21 mouse cellular contexts compared by ENCODE assay signal in the genomic region with DNA sequence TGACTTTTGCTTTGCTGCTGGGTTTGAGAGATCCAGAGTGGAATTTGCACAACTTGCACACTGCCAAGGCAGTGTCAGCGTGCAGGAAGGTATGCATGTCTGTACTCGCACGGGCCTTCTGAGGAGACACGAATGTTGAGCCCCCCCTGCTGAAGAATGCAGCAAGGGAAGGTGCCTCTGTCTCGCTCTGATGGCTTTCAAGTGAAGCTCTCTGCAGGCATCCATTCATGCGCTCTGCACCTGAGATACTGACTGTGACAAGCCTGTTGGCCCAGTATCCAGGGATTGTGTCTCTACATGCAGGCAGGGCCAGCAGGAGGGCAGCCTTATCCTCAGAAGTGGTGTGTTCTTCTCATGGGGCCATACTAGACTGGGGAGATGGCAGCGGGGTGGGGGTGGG.
A peak's percentile ranks its signal among the peaks of the same experiment; 100 is the strongest.
DNase-seq lines count a peak whose midpoint lies in the region; ATAC-seq and TF ChIP-seq lines count a peak whose summit lies in the region.
"Had no signal": no experiment of that assay in that cellular context is flagged by ENCODE, and none has a peak within 500 bp of the region (broad histone marks: within the 10 kb centered on the region; RNA-seq: fewer than 3 reads in every experiment).

No protein-coding gene starts in this region.

- ATAC-seq in heart, embryonic 12.5 days (ENCODE audit: insufficient number of reproducible peaks, low FRiP score), result no peak
- no peak for ATAC-seq in heart, embryonic 11.5 days (replicated peaks; ENCODE audit: insufficient number of reproducible peaks, low FRiP score, low TSS enrichment)
- 0 out of 2 replicates have a peak, but pooled peaks have one; percentile 53 for ATAC-seq in stomach, embryonic 14.5 days (ENCODE audit: insufficient number of reproducible peaks, insufficient read depth, low FRiP score, low read depth)
- no peak for ATAC-seq in stomach, postnatal 0 days (ENCODE audit: low FRiP score, low TSS enrichment)
- ATAC-seq: forebrain, embryonic 16.5 days; hindbrain, postnatal 0 days had no signal

- 0 out of 2 replicates have a peak overlapping the region, but pooled peaks have one; percentile 8 for H3K9ac ChIP-seq in heart, embryonic 12.5 days
- H3K9ac ChIP-seq in heart, embryonic 11.5 days (ENCODE audit: low read depth, low read length), result no peak overlapping the region
- H3K9ac ChIP-seq in stomach, embryonic 14.5 days (replicated peaks; ENCODE audit: low read depth, low read length), result no peak overlapping the region
- H3K9ac ChIP-seq in stomach, postnatal 0 days (ENCODE audit: low read length), result no peak overlapping the region

- no peak for TF ChIP-seq EP300 in stomach, postnatal 0 days (optimal IDR thresholded peaks at IDR 0.05)

- TF ChIP-seq CTCF in stomach, postnatal 0 days (IDR thresholded peaks at IDR 0.05; ENCODE audit: low read depth), result no peak

- H3K4me1 ChIP-seq in heart, embryonic 12.5 days (replicated peaks), result peaks cover 38% of the 10 kb centered on the region
- H3K4me1 ChIP-seq in heart, embryonic 11.5 days (ENCODE audit: control insufficient read depth, insufficient read depth, low read length), result peaks cover 26% of the 10 kb centered on the region
- peaks cover 10% of the 10 kb centered on the region for H3K4me1 ChIP-seq in stomach, embryonic 14.5 days (ENCODE audit: control insufficient read depth, insufficient read depth, low read length)
- H3K4me1 ChIP-seq in stomach, postnatal 0 days (replicated peaks; ENCODE audit: control insufficient read depth, insufficient read depth), result no peaks in the 10 kb centered on the region
- peaks cover 22% of the 10 kb centered on the region for H3K4me1 ChIP-seq in limb, embryonic 10.5 days

- no peaks in the 10 kb centered on the region for H3K27me3 ChIP-seq in heart, embryonic 12.5 days (replicated peaks)
- H3K27me3 ChIP-seq in heart, embryonic 11.5 days (ENCODE audit: control insufficient read depth, insufficient read depth, low read length), result no peaks in the 10 kb centered on the region
- no peaks in the 10 kb centered on the region for H3K27me3 ChIP-seq in stomach, embryonic 14.5 days (ENCODE audit: control insufficient read depth, insufficient read depth, low read length)
- H3K27me3 ChIP-seq in stomach, postnatal 0 days (ENCODE audit: control insufficient read depth, insufficient read depth, low read length), result no peaks in the 10 kb centered on the region
- no peaks in the 10 kb centered on the region for H3K27me3 ChIP-seq in limb, embryonic 10.5 days (ENCODE audit: low read depth, poor library complexity, severe bottlenecking)

- no peaks in the 10 kb centered on the region for H3K36me3 ChIP-seq in heart, embryonic 12.5 days
- H3K36me3 ChIP-seq in heart, embryonic 11.5 days (ENCODE audit: control insufficient read depth, insufficient read depth, low read length), result no peaks in the 10 kb centered on the region
- H3K36me3 ChIP-seq in stomach, embryonic 14.5 days (ENCODE audit: control insufficient read depth, insufficient read depth, low read length), result no peaks in the 10 kb centered on the region
- no peaks in the 10 kb centered on the region for H3K36me3 ChIP-seq in stomach, postnatal 0 days (ENCODE audit: control insufficient read depth, insufficient read depth, low read length)
- H3K36me3 ChIP-seq in limb, embryonic 10.5 days, result no peaks in the 10 kb centered on the region

- H3K4me2 ChIP-seq in heart, embryonic 12.5 days, result no peak overlapping the region
- no peak overlapping the region for H3K4me2 ChIP-seq in heart, embryonic 11.5 days
- H3K4me2 ChIP-seq in stomach, embryonic 14.5 days (replicated peaks; ENCODE audit: low read depth, low read length), result no peak overlapping the region
- no peak overlapping the region for H3K4me2 ChIP-seq in stomach, postnatal 0 days (replicated peaks; ENCODE audit: low read depth)

- no peak overlapping the region for H3K27ac ChIP-seq in heart, embryonic 12.5 days (ENCODE audit: poor library complexity, severe bottlenecking)
- H3K27ac ChIP-seq in heart, embryonic 11.5 days (ENCODE audit: low read depth, low read length), result no peak overlapping the region
- H3K27ac ChIP-seq in stomach, embryonic 14.5 days (ENCODE audit: low read length), result peak overlapping the region; percentile 7; the same call in 1 of the 2 replicates
- no peak overlapping the region for H3K27ac ChIP-seq in stomach, postnatal 0 days (replicated peaks)
- H3K27ac ChIP-seq in limb, embryonic 10.5 days, result peak overlapping the region; percentile 17; the same call in 1 of the 2 replicates
- H3K27ac ChIP-seq: heart, adult 2 months; hindbrain, postnatal 0 days had no signal

- 37% methylated on average over 7 of the region's 7 CpGs for WGBS in heart, embryonic 12.5 days
- WGBS in heart, embryonic 11.5 days (ENCODE audit: insufficient replicate concordance), result 50% methylated on average over 7 of the region's 7 CpGs
- WGBS in stomach, embryonic 14.5 days, result 48% methylated on average over 7 of the region's 7 CpGs
- WGBS in stomach, postnatal 0 days, result 54% methylated on average over 7 of the region's 7 CpGs
- 38% methylated on average over 7 of the region's 7 CpGs for WGBS in limb, embryonic 10.5 days

- DNase-seq in stomach, postnatal 0 days (ENCODE audit: low spot score), result no peak
- DNase-seq in limb, embryonic 10.5 days (ENCODE audit: low spot score), result no peak
- DNase-seq in kidney, postnatal 14 days, result no peak
- DNase-seq in adrenal gland, adult 18-20 months (ENCODE audit: low spot score in 2 of 2), result no peak
- DNase-seq: adrenal gland, postnatal 36 days; cerebellum, adult 11-12 months; cerebellum, postnatal 14 days; gastrocnemius, postnatal 25 days; heart, adult 2 months; heart, postnatal 4 days; kidney, adult 11 months; liver; lung, postnatal 10 days; right cerebral cortex, postnatal 14 days; spleen, adult 18-20 months; thymus, postnatal 25 days had no signal

- H3K4me3 ChIP-seq in heart, embryonic 12.5 days, result no peak overlapping the region
- H3K4me3 ChIP-seq in heart, embryonic 11.5 days (ENCODE audit: low read depth, low read length), result no peak overlapping the region
- H3K4me3 ChIP-seq in stomach, embryonic 14.5 days (ENCODE audit: low read depth, low read length), result no peak overlapping the region
- H3K4me3 ChIP-seq in stomach, postnatal 0 days (ENCODE audit: low read depth, low read length), result no peak overlapping the region
- H3K4me3 ChIP-seq in limb, embryonic 10.5 days, result no peak overlapping the region
- H3K4me3 ChIP-seq: heart, adult 2 months had no signal

- H3K9me3 ChIP-seq in heart, embryonic 12.5 days (replicated peaks), result no peaks in the 10 kb centered on the region
- H3K9me3 ChIP-seq in heart, embryonic 11.5 days (replicated peaks; ENCODE audit: control insufficient read depth, low read length), result no peaks in the 10 kb centered on the region
- no peaks in the 10 kb centered on the region for H3K9me3 ChIP-seq in stomach, embryonic 14.5 days (ENCODE audit: control insufficient read depth, low read depth, low read length)
- no peaks in the 10 kb centered on the region for H3K9me3 ChIP-seq in stomach, postnatal 0 days (ENCODE audit: control insufficient read depth, low read length)
- no peaks in the 10 kb centered on the region for H3K9me3 ChIP-seq in limb, embryonic 10.5 days (replicated peaks)

Comparison
In these comparisons a context has a peak if more than half of its experiments do, and no peak if none do; other contexts are left out.
1. H3K27ac ChIP-seq: peak in stomach, embryonic 14.5 days (single experiment) and limb, embryonic 10.5 days (single experiment); none in heart, embryonic 12.5 days (single experiment), heart, embryonic 11.5 days (single experiment) and stomach, postnatal 0 days (single experiment).